ENCODE assay signal across 9 mouse cellular contexts in genomic region chr8:88633343-88633765, GRCm38 (mm10). TPM values are rescaled to one million over a fixed set of nuclear protein-coding genes. Genes with fewer than 3 reads are reported as not detected.
DNase-seq lines count a peak whose midpoint lies in the region; ATAC-seq and TF ChIP-seq lines count a peak whose summit lies in the region.
"Had no signal": no experiment of that assay in that cellular context is flagged by ENCODE, and none has a peak within 500 bp of the region (broad histone marks: within the 10 kb centered on the region; RNA-seq: fewer than 3 reads in every experiment).

No protein-coding gene starts in this region.

- no peak overlapping the region for H3K9ac ChIP-seq in kidney, embryonic 16.5 days (replicated peaks; ENCODE audit: low read length)
- no peak overlapping the region for H3K9ac ChIP-seq in kidney, embryonic 15.5 days

- DNase-seq in kidney, adult 8-10 months = peak; percentile 41 to 52
- no peak for DNase-seq in right cerebral cortex, adult 18-20 months
- DNase-seq in yolk sac, embryonic 10.5 days (ENCODE audit: low spot score) = no peak
- no peak for DNase-seq in urinary bladder, adult 18-20 months (ENCODE audit: low spot score in 2 of 2)
- DNase-seq: left cerebral cortex, postnatal 4 days had no signal

- no peak for ATAC-seq in kidney, embryonic 16.5 days (ENCODE audit: low FRiP score, low TSS enrichment)
- no peak for ATAC-seq in kidney, embryonic 15.5 days (replicated peaks; ENCODE audit: low FRiP score)
- peak; percentile 36 for ATAC-seq in monocyte, adult 5-6 weeks (replicated peaks; ENCODE audit: insufficient number of reproducible peaks, low FRiP score, low TSS enrichment, poor library complexity, severe bottlenecking)

- H3K4me2 ChIP-seq in kidney, embryonic 16.5 days (replicated peaks; ENCODE audit: low read depth, low read length) = no peak overlapping the region
- H3K4me2 ChIP-seq in kidney, embryonic 15.5 days = no peak overlapping the region

- H3K4me1 ChIP-seq in kidney, embryonic 16.5 days (ENCODE audit: insufficient read depth, low read length) = peaks cover 5% of the 10 kb centered on the region; the same call in 1 of the 2 replicates
- H3K4me1 ChIP-seq in cortical plate, adult 2 months (ENCODE audit: control insufficient read depth, insufficient read depth, low read length) = peaks cover 2% of the 10 kb centered on the region; the same call in 1 of the 2 replicates
- peaks cover 6% of the 10 kb centered on the region; the same call in 1 of the 2 replicates for H3K4me1 ChIP-seq in kidney, embryonic 15.5 days

- no peak for TF ChIP-seq CTCF in cortical plate, adult 2 months (IDR thresholded peaks at IDR 0.05; ENCODE audit: extremely low read depth, insufficient read depth, low read length)

- H3K4me3 ChIP-seq in kidney, embryonic 16.5 days (ENCODE audit: low read length) = no peak overlapping the region
- no peak overlapping the region for H3K4me3 ChIP-seq in cortical plate, adult 2 months (ENCODE audit: insufficient read depth, low read length)
- H3K4me3 ChIP-seq in kidney, embryonic 15.5 days (replicated peaks) = no peak overlapping the region

- 71% methylated on average over 7 of the region's 7 CpGs for WGBS in kidney, embryonic 16.5 days
- 76% methylated on average over 7 of the region's 7 CpGs for WGBS in kidney, embryonic 15.5 days

- H3K9me3 ChIP-seq in kidney, embryonic 16.5 days (ENCODE audit: low read length) = no peaks in the 10 kb centered on the region
- H3K9me3 ChIP-seq in kidney, embryonic 15.5 days (replicated peaks) = no peaks in the 10 kb centered on the region

- no peaks in the 10 kb centered on the region for H3K27me3 ChIP-seq in kidney, embryonic 16.5 days (ENCODE audit: insufficient read depth, low read length)
- peaks cover 7% of the 10 kb centered on the region; the same call in 1 of the 2 replicates for H3K27me3 ChIP-seq in kidney, embryonic 15.5 days

- H3K27ac ChIP-seq in kidney, embryonic 16.5 days (ENCODE audit: low read length) = no peak overlapping the region
- 0 out of 2 replicates have a peak overlapping the region, but pooled peaks have one; percentile 21 for H3K27ac ChIP-seq in cortical plate, adult 2 months (ENCODE audit: insufficient read depth, low read length)
- peak overlapping the region; percentile 66 for H3K27ac ChIP-seq in kidney, embryonic 15.5 days

- TF ChIP-seq POLR2A in cortical plate, adult 2 months (IDR thresholded peaks at IDR 0.05; ENCODE audit: extremely low read depth, insufficient read depth, low read length) = no peak

- no peaks in the 10 kb centered on the region for H3K36me3 ChIP-seq in kidney, embryonic 16.5 days (ENCODE audit: insufficient read depth, low read length)
- H3K36me3 ChIP-seq in kidney, embryonic 15.5 days = no peaks in the 10 kb centered on the region

RNA-seq across cellular contexts. Expression of gene Snx20, which starts 2.6 kb away (rescaled TPM):
- polyA plus RNA-seq in kidney, embryonic 16.5 days (2015; fragmentation: Nextera tagmentation; extraction: Ambion mirVana) = 1.9 TPM in 2 replicates
- 1.1 and 1.6 TPM in 2 replicates for polyA plus RNA-seq in cortical plate, adult 2 months (2012; rRNA removed)
- 1.7 and 2.3 TPM in 2 replicates for polyA plus RNA-seq in kidney, embryonic 15.5 days (2015; fragmentation: Nextera tagmentation; extraction: Ambion mirVana)
- 67.8 to 81.1 TPM (median 72.6 TPM) in 3 replicates for total RNA-seq in monocyte, adult 5-6 weeks (2017)

RNA-seq across cellular contexts. Expression of gene Nod2, which starts 13.8 kb away (rescaled TPM):
- polyA plus RNA-seq in kidney, embryonic 16.5 days (2015; fragmentation: Nextera tagmentation; extraction: Ambion mirVana) = 0.32 and 0.37 TPM in 2 replicates
- 0.13 and 0.31 TPM in 2 replicates for polyA plus RNA-seq in cortical plate, adult 2 months (2012; rRNA removed)
- 0.24 and 0.34 TPM in 2 replicates for polyA plus RNA-seq in kidney, embryonic 15.5 days (2015; fragmentation: Nextera tagmentation; extraction: Ambion mirVana)
- 6.7 to 12.7 TPM (median 8.3 TPM) in 3 replicates for total RNA-seq in monocyte, adult 5-6 weeks (2017)

Comparison
In these comparisons a context has a peak if more than half of its experiments do, and no peak if none do; other contexts are left out.
1. DNase-seq: peak in kidney, adult 8-10 months (2 of 2); none in right cerebral cortex, adult 18-20 months (single experiment), yolk sac, embryonic 10.5 days (single experiment) and urinary bladder, adult 18-20 months (0 of 2).